Mouse (Mus musculus): ENCODE measurements around the gene Tas2r131.
"Not testable (repeated sequence)": the region's sequence is repeated elsewhere in the genome, so short reads cannot be mapped to it uniquely, and the experiment has no call there.

Tas2r131 gene

GRCm38 (mm10) chr6:132957819-132958218 lies at the start of gene Tas2r131:
Gene Tas2r131, minus strand, starts transcription at chr6:132957919.
- no peak for DNase-seq (ENCODE audit: low spot score)

GRCm38 (mm10) chr6:132980865-132981264 lies 23.1 kb upstream of the Tas2r131 start, which contains the start of gene Tas2r109:
Gene Tas2r109, minus strand, starts transcription at chr6:132980965.
- DNase-seq (ENCODE audit: low spot score) = no peak

- DNase-seq (ENCODE audit: low spot score) = no peak
Observed at GRCm38 (mm10) chr6:132950802-132951201, 6.9 kb downstream of the Tas2r131 start, which contains the start of gene Tas2r129. Gene Tas2r129, plus strand, starts transcription at chr6:132951102.

GRCm38 (mm10) chr6:132941376-132941775 lies 16.3 kb downstream of the Tas2r131 start:
- not testable (repeated sequence) for DNase-seq (ENCODE audit: low spot score)

- DNase-seq (ENCODE audit: low spot score) = no peak
Observed at GRCm38 (mm10) chr6:132909351-132909750, 48.4 kb downstream of the Tas2r131 start, which contains the start of gene Tas2r125. Gene Tas2r125, plus strand, starts transcription at chr6:132909651.
